Mouse (Mus musculus) urinary bladder, postnatal 14 days (tissue): ENCODE measurements around the gene Uggt1.

Experiments used
- DNase-seq: peaks from one replicate; pipeline ENCODE4 v3.0.0; 2021; ENCODE audit warnings: low spot score

The Uggt1 gene

GRCm38 (mm10) chr1:36257276-36257675 is 12.8 kb upstream of the Uggt1 start:
- no peak for DNase-seq

- DNase-seq: no peak
These were observed 11.5 kb upstream of the Uggt1 start for GRCm38 (mm10) chr1:36255871-36256640.

GRCm38 (mm10) chr1:36254635-36255360 is 10.3 kb upstream of the Uggt1 start:
- peak; percentile 42 for DNase-seq

GRCm38 (mm10) chr1:36252791-36253190 is 8.3 kb upstream of the Uggt1 start:
- DNase-seq: peak; percentile 75

GRCm38 (mm10) chr1:36251426-36251825 is 6.9 kb upstream of the Uggt1 start:
- DNase-seq: no peak

- DNase-seq: no peak
These were observed 2.2 kb upstream of the Uggt1 start for GRCm38 (mm10) chr1:36246688-36247087.

GRCm38 (mm10) chr1:36244828-36245215 is 302 bp upstream of the Uggt1 start:
- no peak for DNase-seq

- DNase-seq: no peak
These were observed 968 bp downstream of the Uggt1 start for GRCm38 (mm10) chr1:36243447-36244057.

GRCm38 (mm10) chr1:36241903-36242429 is 2.6 kb downstream of the Uggt1 start:
- DNase-seq: no peak

- no peak for DNase-seq
These were observed 4.3 kb downstream of the Uggt1 start for GRCm38 (mm10) chr1:36240176-36240575.

GRCm38 (mm10) chr1:36239396-36239795 is 5.1 kb downstream of the Uggt1 start:
- no peak for DNase-seq

GRCm38 (mm10) chr1:36235855-36236254 is 8.7 kb downstream of the Uggt1 start:
- DNase-seq: no peak

GRCm38 (mm10) chr1:36235057-36235639 is 9.4 kb downstream of the Uggt1 start:
- DNase-seq: no peak

- DNase-seq: no peak
These were observed 11.3 kb downstream of the Uggt1 start for GRCm38 (mm10) chr1:36233218-36233617.

GRCm38 (mm10) chr1:36230919-36231705 is 13.4 kb downstream of the Uggt1 start:
- no peak for DNase-seq

GRCm38 (mm10) chr1:36228461-36228860 is 16.1 kb downstream of the Uggt1 start:
- no peak for DNase-seq

- no peak for DNase-seq
These were observed 19.9 kb downstream of the Uggt1 start for GRCm38 (mm10) chr1:36224648-36225047.

- DNase-seq: no peak
These were observed 30.2 kb downstream of the Uggt1 start for GRCm38 (mm10) chr1:36214324-36214723.

GRCm38 (mm10) chr1:36201739-36202138 is 42.8 kb downstream of the Uggt1 start:
- DNase-seq: no peak

- DNase-seq: no peak
These were observed 50.0 kb downstream of the Uggt1 start for GRCm38 (mm10) chr1:36194482-36194881.

- no peak for DNase-seq
These were observed 52.6 kb downstream of the Uggt1 start for GRCm38 (mm10) chr1:36191966-36192365.

GRCm38 (mm10) chr1:36180038-36180437 is 64.5 kb downstream of the Uggt1 start:
- DNase-seq: no peak
